Mouse (Mus musculus): ENCODE measurements at regions not wholly inside any gene's neighbourhood (a gene's known extent, or its start where the extent isn't known, plus 50 kb on each side); places are given as distances from the start of the nearest gene placed in this dataset.

GRCm38 (mm10) chr12:45689291-45689690, 614.8 kb upstream of the Stxbp6 start:
- H3K27ac ChIP-seq: no peak overlapping the region
- TF ChIP-seq EP300 (IDR thresholded peaks at IDR 0.05; ENCODE audit: insufficient read depth, low read depth, low read length): no peak
- no peak for TF ChIP-seq CTCF (IDR thresholded peaks at IDR 0.05)
- no peak for TF ChIP-seq POLR2A (IDR thresholded peaks at IDR 0.05; ENCODE audit: insufficient read depth, low read depth, low read length)
- intact Hi-C loops (cut with DNase I): no loop called here
- no peaks in the 10 kb centered on the region for H3K36me3 ChIP-seq (ENCODE audit: control insufficient read depth, insufficient read depth, low read length)
- no peaks in the 10 kb centered on the region for H3K4me1 ChIP-seq (ENCODE audit: control insufficient read depth, insufficient read depth, low read length)
- 63% methylated on average over 1 of the region's 1 CpGs for WGBS
- H3K9ac ChIP-seq (ENCODE audit: low read depth, low read length): no peak overlapping the region
- no peak overlapping the region for H3K4me3 ChIP-seq
- no peaks in the 10 kb centered on the region for H3K79me2 ChIP-seq (replicated peaks; ENCODE audit: control insufficient read depth, insufficient read depth, low read length)
- no peaks in the 10 kb centered on the region for H3K27me3 ChIP-seq (ENCODE audit: control insufficient read depth, insufficient read depth, low read length)
- peak; percentile 23 to 26 for DNase-seq

GRCm38 (mm10) chr12:45686765-45687164, 612.3 kb upstream of the Stxbp6 start:
- Histone ChIP-seq H3K27me3 (ENCODE audit: control insufficient read depth, insufficient read depth, low read length) (no peaks in the 10 kb centered on the region), H3K36me3 (ENCODE audit: control insufficient read depth, insufficient read depth, low read length) (no peaks in the 10 kb centered on the region), H3K9ac (ENCODE audit: low read depth, low read length) (no peak overlapping the region), H3K27ac (no peak overlapping the region), H3K4me3 (no peak overlapping the region), H3K79me2 (replicated peaks; ENCODE audit: control insufficient read depth, insufficient read depth, low read length) (no peaks in the 10 kb centered on the region), H3K4me1 (ENCODE audit: control insufficient read depth, insufficient read depth, low read length) (no peaks in the 10 kb centered on the region)
- no peak for TF ChIP-seq CTCF (IDR thresholded peaks at IDR 0.05)
- TF ChIP-seq POLR2A (IDR thresholded peaks at IDR 0.05; ENCODE audit: insufficient read depth, low read depth, low read length): no peak
- intact Hi-C loops (cut with DNase I): no loop called here
- DNase-seq: no peak

- Histone ChIP-seq H3K27me3 (ENCODE audit: control insufficient read depth, insufficient read depth, low read length) (no peaks in the 10 kb centered on the region), H3K79me2 (replicated peaks; ENCODE audit: control insufficient read depth, insufficient read depth, low read length) (no peaks in the 10 kb centered on the region), H3K4me1 (ENCODE audit: control insufficient read depth, insufficient read depth, low read length) (no peaks in the 10 kb centered on the region), H3K36me3 (ENCODE audit: control insufficient read depth, insufficient read depth, low read length) (no peaks in the 10 kb centered on the region), H3K9ac (ENCODE audit: low read depth, low read length) (no peak overlapping the region), H3K27ac (no peak overlapping the region), H3K4me3 (no peak overlapping the region)
- TF ChIP-seq CTCF (IDR thresholded peaks at IDR 0.05): no peak
- no peak for TF ChIP-seq EP300 (IDR thresholded peaks at IDR 0.05; ENCODE audit: insufficient read depth, low read depth, low read length)
- no peak for TF ChIP-seq POLR2A (IDR thresholded peaks at IDR 0.05; ENCODE audit: insufficient read depth, low read depth, low read length)
- DNase-seq: no peak
- 50% methylated on average over 3 of the region's 3 CpGs for WGBS
- intact Hi-C loops (cut with DNase I): no loop called here
Measured at GRCm38 (mm10) chr12:45672361-45672760, 597.9 kb upstream of the Stxbp6 start.

GRCm38 (mm10) chr12:45671554-45671948, 597.0 kb upstream of the Stxbp6 start:
- WGBS: 42% methylated on average over 4 of the region's 4 CpGs
- TF ChIP-seq POLR2A (IDR thresholded peaks at IDR 0.05; ENCODE audit: insufficient read depth, low read depth, low read length) (no peak), EP300 (IDR thresholded peaks at IDR 0.05; ENCODE audit: insufficient read depth, low read depth, low read length) (no peak)
- DNase-seq: no peak
- Histone ChIP-seq H3K9ac (ENCODE audit: low read depth, low read length) (no peak overlapping the region), H3K4me1 (ENCODE audit: control insufficient read depth, insufficient read depth, low read length) (no peaks in the 10 kb centered on the region), H3K36me3 (ENCODE audit: control insufficient read depth, insufficient read depth, low read length) (no peaks in the 10 kb centered on the region), H3K4me3 (no peak overlapping the region), H3K27me3 (ENCODE audit: control insufficient read depth, insufficient read depth, low read length) (no peaks in the 10 kb centered on the region), H3K27ac (no peak overlapping the region), H3K79me2 (replicated peaks; ENCODE audit: control insufficient read depth, insufficient read depth, low read length) (no peaks in the 10 kb centered on the region)
- intact Hi-C loops (cut with DNase I): no loop called here

- H3K27me3 ChIP-seq (ENCODE audit: control insufficient read depth, insufficient read depth, low read length): no peaks in the 10 kb centered on the region
- no peak overlapping the region for H3K27ac ChIP-seq
- H3K9ac ChIP-seq (ENCODE audit: low read depth, low read length): no peak overlapping the region
- H3K4me1 ChIP-seq (ENCODE audit: control insufficient read depth, insufficient read depth, low read length): no peaks in the 10 kb centered on the region
- WGBS: 61% methylated on average over 13 of the region's 13 CpGs
- intact Hi-C loops (cut with DNase I): no loop called here
- TF ChIP-seq EP300 (IDR thresholded peaks at IDR 0.05; ENCODE audit: insufficient read depth, low read depth, low read length) (no peak), CTCF (IDR thresholded peaks at IDR 0.05) (no peak), POLR2A (IDR thresholded peaks at IDR 0.05; ENCODE audit: insufficient read depth, low read depth, low read length) (no peak)
- H3K4me3 ChIP-seq: no peak overlapping the region
- no peaks in the 10 kb centered on the region for H3K36me3 ChIP-seq (ENCODE audit: control insufficient read depth, insufficient read depth, low read length)
- no peak for DNase-seq
- H3K79me2 ChIP-seq (replicated peaks; ENCODE audit: control insufficient read depth, insufficient read depth, low read length): no peaks in the 10 kb centered on the region
Measured at GRCm38 (mm10) chr12:45670874-45671553, 596.5 kb upstream of the Stxbp6 start.

- DNase-seq: no peak
- no peaks in the 10 kb centered on the region for H3K36me3 ChIP-seq (ENCODE audit: control insufficient read depth, insufficient read depth, low read length)
- H3K79me2 ChIP-seq (replicated peaks; ENCODE audit: control insufficient read depth, insufficient read depth, low read length): no peaks in the 10 kb centered on the region
- intact Hi-C loops (cut with DNase I): no loop called here
- 78% methylated on average over 6 of the region's 6 CpGs for WGBS
- H3K27ac ChIP-seq: no peak overlapping the region
- H3K4me3 ChIP-seq: no peak overlapping the region
- H3K4me1 ChIP-seq (ENCODE audit: control insufficient read depth, insufficient read depth, low read length): no peaks in the 10 kb centered on the region
- no peak overlapping the region for H3K9ac ChIP-seq (ENCODE audit: low read depth, low read length)
- no peak for TF ChIP-seq EP300 (IDR thresholded peaks at IDR 0.05; ENCODE audit: insufficient read depth, low read depth, low read length)
- no peak for TF ChIP-seq POLR2A (IDR thresholded peaks at IDR 0.05; ENCODE audit: insufficient read depth, low read depth, low read length)
- no peak for TF ChIP-seq CTCF (IDR thresholded peaks at IDR 0.05)
- H3K27me3 ChIP-seq (ENCODE audit: control insufficient read depth, insufficient read depth, low read length): no peaks in the 10 kb centered on the region
Measured at GRCm38 (mm10) chr12:45670246-45670873, 595.9 kb upstream of the Stxbp6 start.

Measured in heart, adult 2 months (tissue).